Mouse (Mus musculus) adrenal gland, adult 2 months (tissue): ENCODE measurements around the gene Mettl7a2. TPM values are rescaled to one million over a fixed set of nuclear protein-coding genes. Genes with fewer than 3 reads are reported as not detected.
A peak's percentile ranks its signal among the peaks of the same experiment; 100 is the strongest.
"Not testable (repeated sequence)": the region's sequence is repeated elsewhere in the genome, so short reads cannot be mapped to it uniquely, and the experiment has no call there.

Source experiments
- DNase-seq: peaks from one replicate; pipeline ENCODE4 v3.0.0; 2021
- long read RNA-seq: library from polyadenylated mRNA; stranded (forward); transcript quantifications from one replicate; pipeline ENCODE4 v2.0.0, GENCODE M21; 2021
- polyA plus RNA-seq: library from polyadenylated mRNA; depleted of rRNA; stranded (reverse); fragments of >200 nt; gene quantifications from 2 replicates; pipeline ENCODE4 v1.2.3, GENCODE M21; 2012; rRNA removed
- total RNA-seq, 2 experiments: library from RNA; stranded (reverse); gene quantifications; 2 replicates each; pipeline ENCODE4 v1.2.3; 2021

Gene Mettl7a2
- total RNA-seq (1 to 10 TPM in 1 of 2 experiments, under 1 TPM in 1; 0.78 to 3.6 TPM), polyA plus RNA-seq (not detected in 2 replicates)
- long read RNA-seq: 0 reads

GRCm38 (mm10) chr15:100352711-100353250, at the start of gene Mettl7a2, which contains the start of gene Methig1:
Mettl7a2 (plus strand) TSS chr15:100353200.
Methig1 (plus strand) TSS chr15:100353149.
- no peak for DNase-seq

GRCm38 (mm10) chr15:100303428-100304018, 49.5 kb upstream of the Mettl7a2 start:
- no peak for DNase-seq

- peak; percentile 90 for DNase-seq
Measured at GRCm38 (mm10) chr15:100304019-100304991, 48.7 kb upstream of the Mettl7a2 start, which contains the start of gene Mettl7a1. Mettl7a1 (plus strand) TSS chr15:100304140.

GRCm38 (mm10) chr15:100306201-100306600, 46.8 kb upstream of the Mettl7a2 start:
- DNase-seq: no peak

GRCm38 (mm10) chr15:100307438-100308096, 45.4 kb upstream of the Mettl7a2 start:
- not testable (repeated sequence) for DNase-seq

DNA sequence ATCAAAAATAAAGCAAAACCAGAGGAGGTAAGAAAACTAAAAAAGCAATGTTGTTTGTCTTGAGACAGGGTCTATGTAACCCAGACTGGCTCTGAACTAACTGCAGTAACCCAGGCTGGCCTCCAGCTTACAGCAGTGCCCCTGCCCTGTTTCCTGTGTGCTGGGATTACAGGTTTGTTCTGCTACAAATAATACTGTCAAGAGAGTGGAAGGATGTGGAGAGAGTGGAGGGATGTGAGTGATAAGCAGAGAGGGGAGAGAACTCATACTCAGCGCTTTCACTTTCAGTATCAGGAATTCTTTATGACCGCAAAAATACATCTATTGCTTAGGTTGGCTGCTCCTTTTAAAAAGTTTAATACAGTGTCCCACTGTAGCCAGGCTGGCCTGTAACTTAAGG, 40.7 kb upstream of the Mettl7a2 start:
- no peak for DNase-seq

GRCm38 (mm10) chr15:100314448-100315145, 38.4 kb upstream of the Mettl7a2 start:
- no peak for DNase-seq

- DNase-seq: not testable (repeated sequence)
Measured at GRCm38 (mm10) chr15:100318014-100318671, 34.9 kb upstream of the Mettl7a2 start.

- no peak for DNase-seq
Measured at GRCm38 (mm10) chr15:100319884-100320283, 33.1 kb upstream of the Mettl7a2 start.

- DNase-seq: peak; percentile 45
Measured at GRCm38 (mm10) chr15:100320295-100320905, 32.6 kb upstream of the Mettl7a2 start.

DNA sequence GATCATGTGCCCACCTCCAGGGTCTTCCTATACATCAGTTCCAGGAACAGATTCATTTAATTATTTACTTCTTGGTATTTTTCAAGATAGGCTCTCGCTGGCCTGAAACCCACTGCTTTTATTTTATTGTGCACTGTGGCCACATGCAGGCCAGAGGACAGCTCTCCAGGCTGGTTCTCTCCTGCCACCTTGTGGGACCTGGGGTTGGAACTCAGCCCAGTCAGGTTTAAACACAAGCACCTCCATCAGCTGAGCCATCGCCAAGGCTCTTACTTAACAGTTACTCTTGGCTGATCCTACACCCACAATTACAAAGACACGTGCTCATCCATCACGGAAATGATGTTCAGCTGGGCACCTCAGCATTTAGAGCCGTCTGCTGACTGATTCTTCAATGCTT, 31.9 kb upstream of the Mettl7a2 start:
- DNase-seq: peak; percentile 63

DNA sequence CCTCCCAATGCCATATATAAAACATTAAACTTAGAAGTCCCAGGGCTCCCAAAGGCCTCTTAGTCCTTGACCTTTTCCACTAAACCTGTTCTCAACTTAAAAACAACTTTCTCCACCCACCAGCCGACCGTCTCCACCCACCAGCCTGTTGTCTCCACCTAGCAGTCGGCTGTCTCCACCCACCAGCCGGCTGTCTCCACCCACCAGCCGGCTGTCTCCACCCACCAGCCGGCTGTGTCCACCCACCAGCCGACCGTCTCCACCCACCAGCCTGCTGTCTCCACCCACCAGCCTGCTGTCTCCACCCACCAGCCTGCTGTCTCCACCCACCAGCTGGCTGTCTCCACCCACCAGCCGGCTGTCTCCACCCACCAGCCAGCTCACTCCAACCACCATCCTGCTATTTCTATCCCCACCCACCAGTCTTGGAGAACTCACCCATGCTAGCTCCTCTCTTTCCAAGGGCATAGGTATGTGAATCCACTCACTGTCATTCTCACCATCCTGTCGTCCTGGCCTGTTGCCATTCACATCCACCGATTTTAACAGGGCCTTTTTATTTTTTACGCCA, 28.9 kb upstream of the Mettl7a2 start:
- DNase-seq: no peak

DNA sequence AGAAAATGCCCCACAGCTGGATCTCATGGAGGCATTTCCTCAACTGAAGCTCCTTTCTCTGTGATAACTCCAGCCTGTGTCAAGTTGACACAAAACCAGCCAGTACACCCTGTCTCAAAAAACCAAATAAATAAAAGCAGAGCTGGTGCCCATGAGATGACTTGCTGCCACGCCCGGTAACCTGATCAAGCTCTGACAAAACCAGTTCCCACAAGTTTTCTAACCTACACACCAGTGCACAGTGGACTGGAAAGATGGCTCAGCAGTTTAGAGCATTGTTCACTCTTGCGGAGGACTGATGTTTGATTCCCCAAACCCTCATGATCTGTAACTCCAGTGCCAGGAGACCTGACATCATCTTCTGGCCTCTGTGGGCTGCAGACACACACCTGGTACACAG, 27.8 kb upstream of the Mettl7a2 start:
- DNase-seq: no peak

GRCm38 (mm10) chr15:100328089-100328488, 24.9 kb upstream of the Mettl7a2 start:
- DNase-seq: not testable (repeated sequence)

DNA sequence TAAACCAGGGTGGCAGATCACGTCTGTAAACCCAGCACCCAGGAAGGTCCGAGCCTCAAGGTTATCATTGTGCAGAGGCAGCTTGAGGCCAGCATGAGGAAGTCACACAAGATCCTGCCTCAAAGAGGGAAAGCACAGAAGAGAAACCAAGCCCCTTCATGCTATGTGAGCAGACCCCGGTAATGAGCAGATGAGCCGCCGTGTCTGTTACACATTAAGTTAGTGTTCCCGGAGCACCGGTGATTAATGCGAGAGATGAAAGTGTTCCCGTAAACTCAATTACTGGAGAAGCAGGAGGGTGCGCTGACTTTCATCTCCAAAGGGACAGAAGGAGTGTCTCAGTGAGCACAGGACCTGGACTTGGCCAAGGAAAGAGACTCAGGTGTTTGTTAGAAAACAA, 23.7 kb upstream of the Mettl7a2 start:
- not testable (repeated sequence) for DNase-seq

DNA sequence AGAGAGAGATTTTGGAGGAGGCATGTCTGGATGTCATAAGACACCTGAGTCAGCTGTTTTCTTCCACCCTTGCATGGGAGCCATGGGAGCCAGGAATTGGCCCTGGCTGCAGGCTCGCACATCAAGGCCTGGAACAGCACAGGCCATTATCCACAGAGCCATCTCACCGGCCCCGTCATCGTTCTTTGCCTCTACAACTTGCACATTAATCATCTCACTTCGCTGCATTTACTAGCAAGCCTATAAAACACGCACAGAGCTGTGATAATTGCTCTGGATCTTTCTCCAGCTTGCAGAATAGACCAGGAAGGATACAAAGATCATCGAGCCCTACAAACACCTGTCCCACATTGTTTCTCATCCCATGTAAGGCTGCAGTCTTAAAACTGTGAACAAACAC, 22.3 kb upstream of the Mettl7a2 start:
- no peak for DNase-seq

- DNase-seq: not testable (repeated sequence)
Measured at GRCm38 (mm10) chr15:100332077-100332961, 20.7 kb upstream of the Mettl7a2 start.

DNA sequence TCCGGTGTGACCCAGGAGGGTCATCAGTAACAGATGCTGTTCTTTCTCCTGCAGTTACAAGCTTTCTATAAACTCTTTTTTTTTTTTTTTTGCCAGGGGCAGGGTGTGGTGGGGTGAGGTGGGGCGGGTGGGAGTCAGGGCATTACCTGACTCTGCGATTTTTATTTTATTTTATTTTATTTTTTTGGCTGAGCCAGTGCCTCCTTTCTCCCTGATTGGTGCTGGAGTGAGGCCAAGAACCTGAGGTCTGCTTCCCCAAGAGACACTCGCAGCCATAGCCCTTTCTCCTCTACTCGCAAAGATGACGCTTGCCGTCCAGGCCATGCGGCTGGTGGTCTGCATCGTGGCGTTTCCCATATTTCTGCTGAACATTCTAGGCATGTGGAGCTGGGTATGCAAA, 18.4 kb upstream of the Mettl7a2 start, which contains the start of gene Mettl7a3:
Gene Mettl7a3 (plus strand): TSS at position 301 of the 400 bp plus-strand sequence.
- no peak for DNase-seq

DNA sequence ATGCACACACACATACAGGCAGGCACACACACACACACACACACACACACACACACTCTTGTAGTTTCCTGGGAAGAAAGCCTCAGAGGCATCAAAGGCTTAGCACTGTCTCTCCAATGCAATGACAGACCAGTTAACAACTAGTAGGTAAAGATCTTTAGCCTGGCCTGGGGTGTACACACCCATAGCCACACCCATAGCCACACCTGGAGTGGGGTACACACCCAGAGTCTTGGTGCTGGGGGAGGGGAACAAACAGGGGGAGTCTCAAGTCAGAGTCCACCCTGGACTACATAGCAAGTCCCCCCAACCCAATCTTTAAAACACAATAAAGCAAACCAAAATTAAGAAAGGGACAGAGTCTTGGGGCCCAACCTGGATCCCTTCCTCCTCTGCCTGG, 15.7 kb upstream of the Mettl7a2 start:
- not testable (repeated sequence) for DNase-seq
